Mouse (Mus musculus): ENCODE results near the gene Ptpn13. TPM values are rescaled to one million over a fixed set of nuclear protein-coding genes. Genes with fewer than 3 reads are reported as not detected.

Gene Ptpn13
- 15.8 and 17.0 TPM in 2 replicates for polyA plus RNA-seq (2015; fragmentation: Nextera tagmentation; extraction: Ambion mirVana)

- H3K27ac ChIP-seq: peak within 1 kb of the TSS; percentile 89
- H3K9me3 ChIP-seq: no peaks in the 10 kb centered on the region
- WGBS: under 1% methylated on average over 34 of the region's 55 CpGs
- H3K9ac ChIP-seq: peak within 1 kb of the TSS; percentile 77
- H3K4me2 ChIP-seq: peak within 1 kb of the TSS; percentile 89
- no peaks in the 10 kb centered on the region for H3K27me3 ChIP-seq (replicated peaks)
- peak within 1 kb of the TSS; percentile 86 for H3K4me3 ChIP-seq (replicated peaks)
- ATAC-seq (ENCODE audit: insufficient read depth, low FRiP score, low read depth): peak; percentile 98
- no peaks in the 10 kb centered on the region for H3K36me3 ChIP-seq
- H3K4me1 ChIP-seq: peaks cover 12% of the 10 kb centered on the region; the same call in 1 of the 2 replicates
These were observed at the start of gene Ptpn13 for GRCm38 (mm10) chr5:103424678-103425319. Gene Ptpn13 (plus strand): TSS chr5:103425192.

- peaks cover 8% of the 10 kb centered on the region; the same call in 1 of the 2 replicates for H3K4me1 ChIP-seq
- no peak overlapping the region for H3K27ac ChIP-seq
- ATAC-seq (ENCODE audit: insufficient read depth, low FRiP score, low read depth): no peak
- H3K4me3 ChIP-seq (replicated peaks): no peak overlapping the region
- no peaks in the 10 kb centered on the region for H3K9me3 ChIP-seq
- no peaks in the 10 kb centered on the region for H3K36me3 ChIP-seq
- 91% methylated on average over 9 of the region's 9 CpGs for WGBS
- no peak overlapping the region for H3K4me2 ChIP-seq
- H3K9ac ChIP-seq: no peak overlapping the region
- H3K27me3 ChIP-seq (replicated peaks): no peaks in the 10 kb centered on the region
These were observed 49.8 kb upstream of the Ptpn13 start for GRCm38 (mm10) chr5:103375226-103375625.

- no peak overlapping the region for H3K9ac ChIP-seq
- H3K4me1 ChIP-seq: peaks cover 8% of the 10 kb centered on the region; the same call in 1 of the 2 replicates
- H3K4me3 ChIP-seq (replicated peaks): no peak overlapping the region
- WGBS: 46% methylated on average over 17 of the region's 17 CpGs
- H3K9me3 ChIP-seq: no peaks in the 10 kb centered on the region
- H3K4me2 ChIP-seq: peak overlapping the region; percentile 19; the same call in 1 of the 2 replicates
- peak overlapping the region; percentile 26; the same call in 1 of the 2 replicates for H3K27ac ChIP-seq
- no peaks in the 10 kb centered on the region for H3K36me3 ChIP-seq
- no peaks in the 10 kb centered on the region for H3K27me3 ChIP-seq (replicated peaks)
- no peak for ATAC-seq (ENCODE audit: insufficient read depth, low FRiP score, low read depth)
These were observed 48.4 kb upstream of the Ptpn13 start for GRCm38 (mm10) chr5:103376354-103377295.

GRCm38 (mm10) chr5:103377493-103378130 lies 47.4 kb upstream of the Ptpn13 start:
- Histone ChIP-seq H3K9ac (no peak overlapping the region), H3K4me2 (peak overlapping the region; percentile 19; the same call in 1 of the 2 replicates), H3K9me3 (no peaks in the 10 kb centered on the region), H3K4me1 (peaks cover 8% of the 10 kb centered on the region; the same call in 1 of the 2 replicates), H3K36me3 (no peaks in the 10 kb centered on the region), H3K4me3 (replicated peaks) (no peak overlapping the region), H3K27ac (peak overlapping the region; percentile 26; the same call in 1 of the 2 replicates), H3K27me3 (replicated peaks) (no peaks in the 10 kb centered on the region)
- 48% methylated on average over 12 of the region's 12 CpGs for WGBS
- ATAC-seq (ENCODE audit: insufficient read depth, low FRiP score, low read depth): no peak

- H3K27ac ChIP-seq: no peak overlapping the region
These were observed 44.0 kb upstream of the Ptpn13 start for GRCm38 (mm10) chr5:103380785-103381527.

GRCm38 (mm10) chr5:103382951-103383350 lies 42.0 kb upstream of the Ptpn13 start:
- H3K36me3 ChIP-seq: no peaks in the 10 kb centered on the region
- H3K27me3 ChIP-seq (replicated peaks): no peaks in the 10 kb centered on the region
- H3K9me3 ChIP-seq: no peaks in the 10 kb centered on the region
- no peak for ATAC-seq (ENCODE audit: insufficient read depth, low FRiP score, low read depth)
- peaks cover 8% of the 10 kb centered on the region for H3K4me1 ChIP-seq
- no peak overlapping the region for H3K27ac ChIP-seq
- 92% methylated on average over 4 of the region's 4 CpGs for WGBS
- H3K4me2 ChIP-seq: no peak overlapping the region
- no peak overlapping the region for H3K4me3 ChIP-seq (replicated peaks)
- no peak overlapping the region for H3K9ac ChIP-seq

More at GRCm38 (mm10) chr5:103380785-103381527, 44.0 kb upstream of the Ptpn13 start:
- Histone ChIP-seq H3K4me3 (replicated peaks) (no peak overlapping the region), H3K9ac (no peak overlapping the region), H3K9me3 (no peaks in the 10 kb centered on the region), H3K4me1 (peaks cover 8% of the 10 kb centered on the region; the same call in 1 of the 2 replicates), H3K27me3 (replicated peaks) (no peaks in the 10 kb centered on the region), H3K36me3 (no peaks in the 10 kb centered on the region), H3K4me2 (no peak overlapping the region)
- ATAC-seq (ENCODE audit: insufficient read depth, low FRiP score, low read depth): no peak
- WGBS: 62% methylated on average over 11 of the region's 11 CpGs

GRCm38 (mm10) chr5:103384021-103384420 lies 41.0 kb upstream of the Ptpn13 start:
- no peak overlapping the region for H3K9ac ChIP-seq
- peaks cover 11% of the 10 kb centered on the region for H3K4me1 ChIP-seq
- H3K36me3 ChIP-seq: no peaks in the 10 kb centered on the region
- no peak overlapping the region for H3K4me2 ChIP-seq
- H3K27me3 ChIP-seq (replicated peaks): no peaks in the 10 kb centered on the region
- H3K4me3 ChIP-seq (replicated peaks): no peak overlapping the region
- no peak; the same call in 1 of the 2 replicates for ATAC-seq (ENCODE audit: insufficient read depth, low FRiP score, low read depth)
- no peaks in the 10 kb centered on the region for H3K9me3 ChIP-seq
- 58% methylated on average over 7 of the region's 7 CpGs for WGBS
- H3K27ac ChIP-seq: no peak overlapping the region

- peak; percentile 82 for ATAC-seq (ENCODE audit: insufficient read depth, low FRiP score, low read depth)
- H3K4me2 ChIP-seq: no peak overlapping the region
- no peak overlapping the region for H3K4me3 ChIP-seq (replicated peaks)
- H3K9me3 ChIP-seq: no peaks in the 10 kb centered on the region
- H3K27me3 ChIP-seq (replicated peaks): no peaks in the 10 kb centered on the region
- peak overlapping the region; percentile 84 for H3K27ac ChIP-seq
- H3K36me3 ChIP-seq: no peaks in the 10 kb centered on the region
- peaks cover 11% of the 10 kb centered on the region for H3K4me1 ChIP-seq
- 27% methylated on average over 8 of the region's 8 CpGs for WGBS
- no peak overlapping the region for H3K9ac ChIP-seq
These were observed 37.4 kb upstream of the Ptpn13 start for GRCm38 (mm10) chr5:103387540-103388026.

GRCm38 (mm10) chr5:103389415-103389814 lies 35.6 kb upstream of the Ptpn13 start:
- Histone ChIP-seq H3K27me3 (replicated peaks) (no peaks in the 10 kb centered on the region), H3K27ac (no peak overlapping the region), H3K4me1 (peaks cover 16% of the 10 kb centered on the region), H3K4me3 (replicated peaks) (no peak overlapping the region), H3K36me3 (no peaks in the 10 kb centered on the region), H3K9ac (no peak overlapping the region), H3K4me2 (no peak overlapping the region), H3K9me3 (no peaks in the 10 kb centered on the region)
- ATAC-seq (ENCODE audit: insufficient read depth, low FRiP score, low read depth): no peak
- 83% methylated on average over 5 of the region's 5 CpGs for WGBS

- 14% methylated on average over 4 of the region's 4 CpGs for WGBS
- H3K27me3 ChIP-seq (replicated peaks): no peaks in the 10 kb centered on the region
- H3K4me2 ChIP-seq: no peak overlapping the region
- H3K4me3 ChIP-seq (replicated peaks): no peak overlapping the region
- no peak overlapping the region for H3K9ac ChIP-seq
- no peak for ATAC-seq (ENCODE audit: insufficient read depth, low FRiP score, low read depth)
- H3K36me3 ChIP-seq: no peaks in the 10 kb centered on the region
- H3K27ac ChIP-seq: no peak overlapping the region
- H3K4me1 ChIP-seq: peaks cover 5% of the 10 kb centered on the region; the same call in 1 of the 2 replicates
- H3K9me3 ChIP-seq: no peaks in the 10 kb centered on the region
These were observed 31.8 kb upstream of the Ptpn13 start for GRCm38 (mm10) chr5:103393220-103393619.

GRCm38 (mm10) chr5:103393752-103394151 lies 31.2 kb upstream of the Ptpn13 start:
- no peak overlapping the region for H3K4me2 ChIP-seq
- H3K27ac ChIP-seq: peak overlapping the region; percentile 61
- H3K4me1 ChIP-seq: 0 out of 2 replicates have a peak, but pooled peaks cover 4% of the 10 kb centered on the region
- H3K9me3 ChIP-seq: no peaks in the 10 kb centered on the region
- no peaks in the 10 kb centered on the region for H3K27me3 ChIP-seq (replicated peaks)
- no peak for ATAC-seq (ENCODE audit: insufficient read depth, low FRiP score, low read depth)
- H3K36me3 ChIP-seq: no peaks in the 10 kb centered on the region
- no peak overlapping the region for H3K4me3 ChIP-seq (replicated peaks)
- 50% methylated on average over 16 of the region's 16 CpGs for WGBS
- H3K9ac ChIP-seq: no peak overlapping the region

All from stomach, embryonic 15.5 days (tissue).